Mouse (Mus musculus) lung, adult 2 months (tissue): ENCODE results near the gene Pygm. TPM values are rescaled to one million over a fixed set of nuclear protein-coding genes. Genes with fewer than 3 reads are reported as not detected.

Experiments
- DNase-seq: peaks from one replicate; pipeline ENCODE4 v3.0.0; 2022
- H3K4me1 ChIP-seq: fragments of 200-500 bp; 2 replicates; pipeline ENCODE4 v1.6.1; 2011; ENCODE audit warnings: low read length; ENCODE audit not compliant: control insufficient read depth, insufficient read depth
- H3K4me3 ChIP-seq: fragments of 200-500 bp; replicated peaks from 2 replicates; pipeline ENCODE3; 2011; ENCODE audit warnings: low read depth, mild to moderate bottlenecking, control low read depth, low read length; ENCODE audit errors: extremely low read depth
- CTCF ChIP-seq: fragments of 200-500 bp; IDR thresholded peaks from 2 replicates; pipeline ENCODE4 v1.5.1; 2011; ENCODE audit warnings: mild to moderate bottlenecking, low read length, control low read depth; ENCODE audit not compliant: insufficient read depth
- POLR2A ChIP-seq: fragments of 200-500 bp; IDR thresholded peaks from 2 replicates; pipeline ENCODE4 v1.6.1; 2011; ENCODE audit warnings: low read depth, mild to moderate bottlenecking, control low read depth, low read length, borderline replicate concordance; ENCODE audit errors: extremely low read depth
- WGBS: fragments of 180-500 bp; shearing (Covaris S2); methylation state at CpG from one replicate; pipeline ENCODE4 v1.1.7; 2018; 5-methylcytosine and 5-hydroxymethylcytosine counted together
- polyA plus RNA-seq: library from polyadenylated mRNA; depleted of rRNA; stranded (reverse); fragments of >200 nt; gene quantifications from 2 replicates; pipeline ENCODE4 v1.2.3, GENCODE M21; 2012

Pygm gene
- polyA plus RNA-seq, 1 experiment = 135 TPM

GRCm38 (mm10) chr19:6393637-6394036, 9.4 kb downstream of the Pygm start:
- Histone ChIP-seq H3K4me1 (no peaks in the 10 kb centered on the region), H3K4me3 (no peak overlapping the region)
- DNase-seq = no peak
- TF ChIP-seq CTCF (no peak), POLR2A (no peak)
- 89% methylated on average over 16 of the region's 16 CpGs for WGBS

GRCm38 (mm10) chr19:6396237-6396636, 12.0 kb downstream of the Pygm start:
- Histone ChIP-seq H3K4me3 (no peak overlapping the region), H3K4me1 (peaks cover 3% of the 10 kb centered on the region; the same call in 1 of the 2 replicates)
- 87% methylated on average over 5 of the region's 5 CpGs for WGBS
- DNase-seq = no peak
- no peak for TF ChIP-seq CTCF
- no peak for TF ChIP-seq POLR2A

DNA sequence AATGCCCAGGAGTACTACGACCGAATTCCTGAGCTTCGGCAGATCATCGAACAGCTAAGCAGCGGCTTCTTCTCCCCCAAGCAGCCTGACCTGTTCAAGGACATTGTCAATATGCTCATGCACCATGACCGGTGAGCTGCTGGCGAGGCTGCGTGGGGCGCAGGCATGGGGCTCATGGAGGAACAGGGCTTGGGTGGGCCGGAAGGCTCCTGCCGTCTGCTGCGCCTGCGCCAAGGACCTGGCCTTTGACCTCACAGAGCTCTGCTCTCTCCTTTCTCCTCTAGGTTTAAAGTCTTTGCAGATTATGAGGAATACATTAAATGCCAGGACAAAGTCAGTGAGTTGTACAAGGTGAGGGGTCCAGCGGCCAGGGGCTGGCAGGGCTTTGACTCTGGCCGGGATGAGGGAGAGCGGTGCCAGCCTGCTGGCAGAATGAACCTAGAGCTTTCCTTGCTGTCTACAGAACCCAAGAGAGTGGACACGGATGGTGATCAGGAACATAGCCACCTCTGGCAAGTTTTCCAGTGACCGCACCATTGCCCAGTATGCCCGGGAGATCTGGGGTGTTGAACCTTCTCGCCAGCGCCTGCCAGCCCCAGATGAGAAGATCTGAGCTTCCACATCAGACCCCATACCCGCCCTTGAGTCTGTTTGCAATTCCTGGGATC, 13.5 kb downstream of the Pygm start:
- no peak for DNase-seq
- Histone ChIP-seq H3K4me3 (no peak overlapping the region), H3K4me1 (peaks cover 3% of the 10 kb centered on the region; the same call in 1 of the 2 replicates)
- WGBS = 86% methylated on average over 22 of the region's 22 CpGs
- TF ChIP-seq CTCF (no peak), POLR2A (no peak)

DNA sequence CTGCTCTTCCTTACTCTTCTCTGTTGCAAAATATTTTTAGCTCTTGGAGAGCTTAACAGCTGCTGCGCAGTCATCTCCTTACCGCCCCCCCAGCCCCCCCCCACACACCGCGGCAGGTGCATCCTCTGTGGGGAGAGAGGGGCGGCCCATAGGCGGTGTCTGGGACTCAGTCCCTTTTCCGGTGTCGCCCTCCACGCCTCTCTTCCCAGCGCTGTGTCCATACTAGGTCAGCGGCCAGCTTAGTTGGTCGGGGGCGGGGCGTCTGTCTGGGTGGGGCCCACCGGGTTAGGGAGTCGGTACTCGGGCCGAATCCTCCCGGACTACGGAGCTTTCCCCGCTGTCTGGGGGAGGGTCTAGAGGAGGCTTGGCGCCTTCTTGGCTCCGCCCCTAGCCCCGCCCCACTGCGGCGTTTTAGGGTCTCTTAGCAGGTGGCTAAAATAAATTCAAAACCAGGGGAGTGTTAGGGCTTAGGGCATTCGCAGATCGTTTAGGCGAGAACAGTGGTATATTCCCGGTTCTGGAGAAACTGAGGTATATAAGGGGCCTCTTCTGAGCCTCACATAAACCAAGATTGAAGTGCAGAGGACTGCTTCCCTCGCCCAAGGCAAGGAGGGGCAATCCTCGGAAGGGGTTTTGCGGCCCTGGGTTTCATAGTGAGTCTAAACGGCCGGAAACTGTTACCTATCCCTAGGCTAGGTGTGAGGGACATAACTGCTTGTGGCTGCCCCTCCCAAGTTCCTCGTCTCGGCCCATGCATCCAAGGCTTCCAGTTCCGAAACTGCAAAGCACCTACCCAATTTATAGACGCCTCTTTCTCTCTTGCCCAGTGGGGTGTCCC, 14.5 kb downstream of the Pygm start:
- peak overlapping the region; percentile 76 for H3K4me3 ChIP-seq
- peaks cover 3% of the 10 kb centered on the region; the same call in 1 of the 2 replicates for H3K4me1 ChIP-seq
- peak; percentile 67 for DNase-seq
- under 1% methylated on average over 39 of the region's 39 CpGs for WGBS
- TF ChIP-seq CTCF (no peak), POLR2A (peak; percentile 19; the same call in 1 of the 2 replicates)

- TF ChIP-seq CTCF = no peak
- peak; percentile 42; the same call in 1 of the 2 replicates for TF ChIP-seq POLR2A
Observed at GRCm38 (mm10) chr19:6399285-6400095, 15.3 kb downstream of the Pygm start, which contains the start of gene Rasgrp2. Gene Rasgrp2 (plus strand): TSS chr19:6399340.

GRCm38 (mm10) chr19:6400096-6401086, 16.2 kb downstream of the Pygm start:
- no peak for DNase-seq
- peaks cover 3% of the 10 kb centered on the region; the same call in 1 of the 2 replicates for H3K4me1 ChIP-seq
- TF ChIP-seq CTCF (no peak), POLR2A (no peak; the same call in 1 of the 2 replicates)
- peak overlapping the region; percentile 76 for H3K4me3 ChIP-seq
- 2% methylated on average over 29 of the region's 29 CpGs for WGBS

More at GRCm38 (mm10) chr19:6399285-6400095, 15.3 kb downstream of the Pygm start, which contains the start of gene Rasgrp2:
- DNase-seq = peak; percentile 64
- H3K4me1 ChIP-seq = peaks cover 3% of the 10 kb centered on the region; the same call in 1 of the 2 replicates
- under 1% methylated on average over 84 of the region's 87 CpGs for WGBS
- H3K4me3 ChIP-seq = peak within 1 kb of the TSS; percentile 76

DNA sequence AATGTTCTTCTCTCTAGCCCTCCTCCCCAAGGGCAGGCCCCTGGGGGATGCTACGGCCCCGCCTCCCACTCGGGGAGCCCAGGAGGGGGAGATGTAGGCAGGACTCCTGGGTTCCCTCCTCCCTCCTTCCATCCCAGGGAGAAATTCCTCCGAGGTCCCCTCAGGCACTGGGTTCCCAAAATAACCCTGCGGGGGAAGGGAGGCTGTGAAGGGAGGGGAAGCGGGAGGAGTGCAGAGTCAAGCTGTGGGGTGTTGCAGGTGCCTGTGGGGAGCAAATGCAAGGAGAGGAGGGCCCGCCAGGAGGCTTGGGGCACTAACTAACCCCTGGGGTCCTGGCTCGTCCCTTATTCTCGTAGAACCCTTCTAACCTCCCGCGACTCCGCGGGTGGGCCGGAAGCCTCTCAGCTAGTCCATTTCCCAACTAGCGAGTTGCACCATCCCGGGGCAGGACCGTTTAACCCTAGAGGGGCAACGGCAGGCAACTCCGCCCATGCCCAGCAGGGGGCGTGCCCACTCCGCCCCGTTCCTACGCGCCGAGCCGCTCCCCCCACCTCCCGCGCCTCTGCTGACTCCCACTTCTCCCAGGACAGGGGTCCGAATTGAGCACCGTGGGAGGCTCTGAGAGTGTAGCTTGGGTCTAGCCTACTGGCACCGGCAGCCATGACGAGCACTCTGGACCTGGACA, 17.1 kb downstream of the Pygm start:
- DNase-seq = peak; percentile 83
- under 1% methylated on average over 32 of the region's 32 CpGs for WGBS
- Histone ChIP-seq H3K4me3 (peak overlapping the region; percentile 76), H3K4me1 (peaks cover 3% of the 10 kb centered on the region; the same call in 1 of the 2 replicates)
- TF ChIP-seq CTCF (peak; percentile 50), POLR2A (0 out of 2 replicates have a peak, but pooled peaks have one; percentile 23)

DNA sequence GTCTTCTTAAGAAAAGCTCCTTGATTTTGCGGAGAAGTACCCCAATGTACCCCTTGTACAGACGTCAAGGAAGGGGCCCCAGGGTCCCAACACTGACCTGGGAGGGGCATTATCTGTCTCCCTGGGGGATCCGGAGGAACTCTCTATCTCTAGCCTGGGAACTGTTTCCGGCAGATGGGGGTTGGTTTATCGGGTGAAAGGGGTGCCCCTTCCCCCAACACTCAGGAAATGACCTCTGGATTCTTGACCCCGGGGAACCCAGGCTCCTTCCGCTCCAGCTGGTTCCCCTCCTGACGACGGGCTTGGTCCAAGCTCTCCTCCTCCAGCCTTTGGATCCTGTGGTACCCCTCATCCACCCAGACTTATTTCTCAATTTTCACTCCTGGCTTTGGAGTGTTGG, 17.8 kb downstream of the Pygm start:
- TF ChIP-seq CTCF (no peak), POLR2A (no peak)
- peak; percentile 19 for DNase-seq
- Histone ChIP-seq H3K4me3 (peak overlapping the region; percentile 63), H3K4me1 (peaks cover 3% of the 10 kb centered on the region; the same call in 1 of the 2 replicates)
- WGBS = 4% methylated on average over 9 of the region's 9 CpGs
